In the genomic region with DNA sequence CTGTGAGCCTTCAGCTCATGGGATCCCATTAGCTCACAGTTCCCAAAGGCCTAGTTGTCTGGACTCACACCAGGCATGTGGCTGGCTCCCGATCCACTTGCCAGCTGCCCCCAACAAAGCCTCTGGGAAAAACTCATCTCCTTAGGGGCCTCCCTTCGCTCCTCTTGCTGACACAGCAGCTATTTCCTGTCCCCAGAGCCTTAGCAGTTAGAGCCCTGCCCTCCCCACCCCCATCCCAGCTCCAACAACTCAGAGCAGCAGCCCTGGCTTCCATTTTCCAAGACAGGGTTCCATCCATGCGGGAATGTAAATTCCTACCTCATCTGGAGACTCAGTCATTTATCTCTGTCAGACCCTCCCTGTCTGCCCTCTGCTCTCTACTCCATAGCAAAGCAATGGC, we compare ENCODE assay signal across 14 mouse cellular contexts. TPM values are rescaled to one million over a fixed set of nuclear protein-coding genes. Genes with fewer than 3 reads are reported as not detected.
DNase-seq lines count a peak whose midpoint lies in the region; ATAC-seq and TF ChIP-seq lines count a peak whose summit lies in the region.
"Had no signal": no experiment of that assay in that cellular context is flagged by ENCODE, and none has a peak within 500 bp of the region (broad histone marks: within the 10 kb centered on the region; RNA-seq: fewer than 3 reads in every experiment).

No protein-coding gene starts in this region.

- no peak overlapping the region for H3K9ac ChIP-seq in heart, adult 2 months (ENCODE audit: low read depth, low read length)
- no peak overlapping the region for H3K9ac ChIP-seq in lung, embryonic 14.5 days
- H3K9ac ChIP-seq in kidney, embryonic 15.5 days, result no peak overlapping the region
- no peak overlapping the region for H3K9ac ChIP-seq in stomach, embryonic 16.5 days (ENCODE audit: low read length)
- H3K9ac ChIP-seq: limb, embryonic 12.5 days had no signal

- WGBS in heart, embryonic 10.5 days, result 20% methylated on average over 3 of the region's 3 CpGs
- 57% methylated on average over 3 of the region's 3 CpGs for WGBS in heart, adult 2 months
- 20% methylated on average over 3 of the region's 3 CpGs for WGBS in lung, embryonic 14.5 days
- 26% methylated on average over 3 of the region's 3 CpGs for WGBS in kidney, embryonic 15.5 days
- WGBS in stomach, embryonic 16.5 days, result 20% methylated on average over 3 of the region's 3 CpGs

- TF ChIP-seq POLR2A in heart, adult 2 months (IDR thresholded peaks at IDR 0.05; ENCODE audit: insufficient read depth, low read depth, low read length), result no peak

- no peak for TF ChIP-seq EP300 in heart, adult 2 months (IDR thresholded peaks at IDR 0.05; ENCODE audit: insufficient read depth, low read depth, low read length)

- ATAC-seq in lung, embryonic 14.5 days (ENCODE audit: insufficient read depth), result peak; percentile 72
- peak; percentile 61; the same call in 1 of the 2 replicates for ATAC-seq in kidney, embryonic 15.5 days (replicated peaks; ENCODE audit: low FRiP score)
- ATAC-seq in stomach, embryonic 16.5 days (ENCODE audit: insufficient read depth, low FRiP score), result peak; percentile 33; the same call in 1 of the 2 replicates
- ATAC-seq: activated CD4-positive, CD25-positive, alpha-beta regulatory T cell, adult 4 months had no signal

- no peak overlapping the region for H3K4me2 ChIP-seq in lung, embryonic 14.5 days
- H3K4me2 ChIP-seq in kidney, embryonic 15.5 days, result no peak overlapping the region
- H3K4me2 ChIP-seq in stomach, embryonic 16.5 days (ENCODE audit: low read depth, low read length), result no peak overlapping the region
- H3K4me2 ChIP-seq: limb, embryonic 12.5 days had no signal

- H3K79me2 ChIP-seq in heart, adult 2 months (replicated peaks; ENCODE audit: control insufficient read depth, insufficient read depth, low read length), result no peaks in the 10 kb centered on the region

- TF ChIP-seq CTCF in heart, adult 2 months (IDR thresholded peaks at IDR 0.05), result no peak
- TF ChIP-seq CTCF in lung, embryonic 14.5 days (IDR thresholded peaks at IDR 0.05; ENCODE audit: low read depth), result no peak

- peak overlapping the region; percentile 83 for H3K27ac ChIP-seq in heart, embryonic 10.5 days
- H3K27ac ChIP-seq in heart, adult 2 months, result no peak overlapping the region
- H3K27ac ChIP-seq in lung, embryonic 14.5 days (ENCODE audit: low read depth), result peak overlapping the region; percentile 9
- H3K27ac ChIP-seq in kidney, embryonic 15.5 days, result peak overlapping the region; percentile 80
- peak overlapping the region; percentile 29 for H3K27ac ChIP-seq in stomach, embryonic 16.5 days (ENCODE audit: low read length)
- H3K27ac ChIP-seq: limb, embryonic 12.5 days had no signal

- no peak overlapping the region for H3K4me3 ChIP-seq in heart, embryonic 10.5 days
- H3K4me3 ChIP-seq in heart, adult 2 months, result no peak overlapping the region
- H3K4me3 ChIP-seq in lung, embryonic 14.5 days (ENCODE audit: low read depth, low read length), result no peak overlapping the region
- H3K4me3 ChIP-seq in kidney, embryonic 15.5 days (replicated peaks), result no peak overlapping the region
- H3K4me3 ChIP-seq in stomach, embryonic 16.5 days (replicated peaks; ENCODE audit: low read length), result no peak overlapping the region
- H3K4me3 ChIP-seq: erythroblast, embryonic 14.5 days; limb, embryonic 12.5 days had no signal

- DNase-seq in heart, embryonic 10.5 days (ENCODE audit: low spot score), result no peak
- DNase-seq in heart, adult 2 months, result no peak
- peak; percentile 69 for DNase-seq in lung, embryonic 14.5 days
- no peak for DNase-seq in lung, postnatal 14 days
- no peak for DNase-seq in right cerebral cortex, postnatal 10 days (ENCODE audit: low spot score in 2 of 2)
- no peak for DNase-seq in cerebellum, adult 11-12 months
- DNase-seq: cerebellum, postnatal 25 days; heart, postnatal 36 days; right cerebral cortex, postnatal 4 days had no signal

- intact Hi-C loops in heart, adult 2 months (cut with DNase I), result no loop called here

- peaks cover 53% of the 10 kb centered on the region for H3K4me1 ChIP-seq in heart, embryonic 10.5 days
- H3K4me1 ChIP-seq in heart, adult 2 months (ENCODE audit: control insufficient read depth, insufficient read depth, low read length), result no peaks in the 10 kb centered on the region
- H3K4me1 ChIP-seq in lung, embryonic 14.5 days (ENCODE audit: insufficient read depth), result 0 out of 2 replicates have a peak, but pooled peaks cover 3% of the 10 kb centered on the region
- peaks cover 17% of the 10 kb centered on the region for H3K4me1 ChIP-seq in kidney, embryonic 15.5 days
- H3K4me1 ChIP-seq in stomach, embryonic 16.5 days (ENCODE audit: control insufficient read depth, insufficient read depth, low read length), result peaks cover 10% of the 10 kb centered on the region

- no peaks in the 10 kb centered on the region for H3K9me3 ChIP-seq in heart, embryonic 10.5 days
- H3K9me3 ChIP-seq in lung, embryonic 14.5 days (ENCODE audit: low read depth, low read length), result no peaks in the 10 kb centered on the region
- no peaks in the 10 kb centered on the region for H3K9me3 ChIP-seq in kidney, embryonic 15.5 days (replicated peaks)
- H3K9me3 ChIP-seq in stomach, embryonic 16.5 days (replicated peaks; ENCODE audit: control insufficient read depth, low read length), result no peaks in the 10 kb centered on the region
- H3K9me3 ChIP-seq: limb, embryonic 12.5 days had no signal

- no peaks in the 10 kb centered on the region for H3K27me3 ChIP-seq in heart, embryonic 10.5 days (ENCODE audit: insufficient read depth, poor library complexity, severe bottlenecking)
- H3K27me3 ChIP-seq in heart, adult 2 months (ENCODE audit: control insufficient read depth, insufficient read depth, low read length), result no peaks in the 10 kb centered on the region
- H3K27me3 ChIP-seq in lung, embryonic 14.5 days (ENCODE audit: insufficient read depth, low read length), result no peaks in the 10 kb centered on the region
- H3K27me3 ChIP-seq in kidney, embryonic 15.5 days, result no peaks in the 10 kb centered on the region
- H3K27me3 ChIP-seq in stomach, embryonic 16.5 days (ENCODE audit: control insufficient read depth, insufficient read depth, low read length), result no peaks in the 10 kb centered on the region

- H3K36me3 ChIP-seq in heart, embryonic 10.5 days, result no peaks in the 10 kb centered on the region
- H3K36me3 ChIP-seq in heart, adult 2 months (ENCODE audit: control insufficient read depth, insufficient read depth, low read length), result no peaks in the 10 kb centered on the region
- no peaks in the 10 kb centered on the region for H3K36me3 ChIP-seq in lung, embryonic 14.5 days (ENCODE audit: insufficient read depth)
- H3K36me3 ChIP-seq in kidney, embryonic 15.5 days, result no peaks in the 10 kb centered on the region
- H3K36me3 ChIP-seq in stomach, embryonic 16.5 days (ENCODE audit: control insufficient read depth, insufficient read depth, low read length), result no peaks in the 10 kb centered on the region
- H3K36me3 ChIP-seq: limb, embryonic 12.5 days had no signal

RNA-seq across cellular contexts. Expression of a gene that starts 26.6 kb away (rescaled TPM):
- 1.3 and 2.5 TPM in 2 replicates for polyA plus RNA-seq in heart, embryonic 10.5 days (2016; fragmentation: Nextera tagmentation; extraction: Ambion mirVana)
- total RNA-seq in heart, adult 2 months (2021), result under 1 TPM; 0.21 to 0.36 TPM
- 0.79 and 1.5 TPM in 2 replicates for polyA plus RNA-seq in heart, adult 2 months (2012; rRNA removed)
- polyA plus RNA-seq in lung, embryonic 14.5 days (2014; fragmentation: Nextera tagmentation; extraction: Ambion mirVana), result 2.0 and 2.2 TPM in 2 replicates
- 1.6 and 1.9 TPM in 2 replicates for polyA plus RNA-seq in kidney, embryonic 15.5 days (2015; fragmentation: Nextera tagmentation; extraction: Ambion mirVana)
- polyA plus RNA-seq in stomach, embryonic 16.5 days (2015; fragmentation: Nextera tagmentation; extraction: Ambion mirVana), result 3.5 and 3.6 TPM in 2 replicates

RNA-seq across cellular contexts. Expression of a gene that starts 43.7 kb away (rescaled TPM):
- polyA plus RNA-seq in heart, embryonic 10.5 days (2016; fragmentation: Nextera tagmentation; extraction: Ambion mirVana), result 12.2 and 15.0 TPM in 2 replicates
- total RNA-seq in heart, adult 2 months (2021), result 1 to 10 TPM; 2.0 to 2.2 TPM
- 2.4 TPM in 2 replicates for polyA plus RNA-seq in heart, adult 2 months (2012; rRNA removed)
- polyA plus RNA-seq in lung, embryonic 14.5 days (2014; fragmentation: Nextera tagmentation; extraction: Ambion mirVana), result 14.0 and 14.1 TPM in 2 replicates
- polyA plus RNA-seq in kidney, embryonic 15.5 days (2015; fragmentation: Nextera tagmentation; extraction: Ambion mirVana), result 19.0 and 20.4 TPM in 2 replicates
- polyA plus RNA-seq in stomach, embryonic 16.5 days (2015; fragmentation: Nextera tagmentation; extraction: Ambion mirVana), result 8.3 TPM in 2 replicates
